Mouse (Mus musculus) c-Kit-positive CD71-negative TER-119-negative erythroid progenitor cells, embryonic 14.5 days (primary cell): Measurements from ENCODE around the gene Trpv1.

Source experiments
- DNase-seq: peaks from one replicate; pipeline ENCODE4 v3.0.0-alpha.2; 2013; ENCODE audit warnings: low read depth

The Trpv1 gene

DNA sequence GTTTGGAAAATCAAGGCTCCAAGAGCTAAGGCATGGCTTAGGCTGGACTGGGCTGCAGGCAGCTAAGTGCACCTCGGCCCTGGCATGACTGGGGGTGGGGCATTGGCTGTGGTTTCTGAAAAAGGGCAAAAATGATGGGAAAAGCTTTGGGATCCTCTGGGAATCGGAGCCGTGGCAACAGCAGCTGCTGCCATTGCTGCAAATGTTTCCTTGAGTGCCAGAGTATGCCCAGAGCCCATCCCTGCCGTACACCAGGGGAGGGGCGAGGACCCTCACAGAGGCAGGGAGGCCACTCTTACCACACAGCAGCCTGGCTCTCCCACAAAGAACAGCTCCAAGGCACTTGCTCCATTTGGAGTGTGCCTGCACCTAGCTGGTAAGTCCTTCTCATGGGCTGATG lies at the start of gene Trpv1:
Trpv1 (plus strand) TSS at position 301 of the 400 bp plus-strand sequence.
- DNase-seq = no peak

DNA sequence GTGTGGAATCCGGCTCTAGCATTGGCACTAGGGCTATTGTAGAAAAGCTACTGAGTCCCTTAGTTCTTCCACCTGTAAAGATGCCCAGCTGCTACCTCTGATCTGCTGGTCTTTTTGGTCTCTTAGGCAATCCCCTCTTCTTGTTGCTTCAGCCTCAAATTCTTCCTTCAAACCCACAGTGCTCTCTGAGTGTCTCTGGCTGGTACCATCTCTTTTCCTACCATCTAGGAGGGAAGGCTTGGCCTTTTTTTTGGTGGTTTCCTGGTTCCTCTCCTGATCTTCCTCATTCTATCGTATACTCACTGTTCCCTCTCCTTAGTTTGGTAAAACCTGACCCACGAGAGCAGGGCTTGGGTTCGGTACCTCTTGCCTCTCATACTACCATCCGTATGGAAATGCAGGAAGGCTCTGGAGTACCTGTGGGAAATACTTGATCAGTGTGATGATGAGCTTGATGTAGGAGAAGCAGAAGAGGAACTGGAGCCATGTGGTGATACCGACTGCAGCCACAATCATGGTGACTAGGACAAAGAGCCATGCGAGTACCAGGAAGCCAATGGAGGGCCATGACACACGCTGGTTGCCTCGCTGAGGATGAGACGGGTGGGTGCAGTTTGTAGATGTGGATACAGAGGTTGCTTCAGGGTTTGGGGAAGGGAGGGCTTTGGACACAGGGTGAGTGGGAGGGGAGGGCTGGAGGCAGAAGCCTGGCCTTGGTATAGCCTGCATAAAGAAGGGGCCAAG lies 48.0 kb upstream of the Trpv1 start:
- no peak for DNase-seq

DNA sequence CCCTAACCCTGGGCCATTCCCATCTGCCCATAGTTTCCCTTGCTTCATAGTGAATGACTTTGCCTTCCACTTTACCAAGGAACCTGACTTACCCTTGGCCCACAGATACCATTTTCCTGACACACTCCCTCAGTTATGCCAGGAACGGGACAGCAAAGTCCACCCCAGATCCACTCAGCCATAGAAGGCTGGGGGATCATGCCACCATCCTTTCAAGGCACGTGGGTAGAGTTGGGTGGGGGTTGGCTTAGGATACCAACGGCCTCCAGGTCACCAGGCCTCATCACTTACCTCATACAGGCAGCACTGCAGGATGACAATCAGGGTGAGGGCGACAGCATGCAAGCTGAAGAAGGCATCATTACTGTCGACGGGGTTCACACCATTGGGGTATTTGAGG lies 46.9 kb upstream of the Trpv1 start:
- no peak for DNase-seq

DNA sequence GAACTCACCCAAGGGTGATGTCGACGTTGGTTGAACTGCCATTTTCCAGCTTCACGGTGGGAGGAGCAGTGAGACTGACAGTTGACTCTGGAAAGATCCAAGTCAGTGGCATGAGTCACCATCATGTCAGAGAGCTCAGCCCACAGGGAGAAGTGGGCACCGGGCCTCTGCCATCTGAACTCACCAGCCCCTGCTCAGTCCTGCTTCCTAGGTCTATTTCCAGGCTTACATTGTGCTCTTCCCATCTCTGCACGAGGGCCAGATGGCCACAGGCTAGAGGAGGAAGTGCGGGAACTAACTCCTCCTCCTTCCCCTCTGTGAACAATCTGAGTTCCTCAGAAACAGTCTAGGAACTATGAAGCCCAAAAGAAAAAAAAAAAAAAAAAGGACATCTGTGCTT lies 41.0 kb upstream of the Trpv1 start:
- no peak for DNase-seq

DNA sequence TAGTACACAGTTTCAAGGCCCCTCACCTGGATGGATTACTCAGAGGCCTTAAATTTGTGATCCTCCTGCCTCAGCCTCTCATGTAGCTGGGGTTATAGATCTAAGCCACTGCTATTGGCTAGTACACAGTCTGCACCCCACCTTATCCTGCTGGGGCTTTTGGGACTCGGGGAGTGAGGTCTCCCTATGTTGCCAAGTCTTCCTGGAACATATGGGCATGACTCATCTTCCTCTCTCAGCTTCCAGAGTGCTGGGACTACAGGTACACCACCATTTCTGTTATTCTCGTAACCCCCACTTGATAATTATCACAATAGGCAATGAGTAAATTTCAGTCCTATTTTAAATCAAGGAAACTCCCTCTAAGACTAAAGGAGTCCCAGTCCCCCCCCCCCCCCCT lies 39.6 kb upstream of the Trpv1 start:
- no peak for DNase-seq

DNA sequence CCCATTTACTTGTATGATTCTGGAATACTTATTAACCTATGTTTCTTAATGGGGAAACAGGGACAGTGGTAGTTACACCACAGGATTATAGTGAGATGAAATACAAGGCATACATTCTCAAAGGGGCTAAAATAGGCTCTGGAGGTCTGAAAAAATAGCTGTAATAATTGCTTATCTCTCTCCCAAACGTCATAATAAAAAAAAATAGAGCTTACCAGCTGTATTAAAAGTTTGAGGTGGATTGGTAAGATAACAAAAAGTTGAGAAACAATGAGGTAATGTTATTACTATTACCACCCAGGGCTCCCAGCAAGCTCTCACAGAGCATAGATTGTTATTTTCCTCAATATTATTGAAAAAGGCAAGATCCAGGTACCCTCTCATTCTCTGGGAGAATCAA lies 35.9 kb upstream of the Trpv1 start:
- DNase-seq = no peak

DNA sequence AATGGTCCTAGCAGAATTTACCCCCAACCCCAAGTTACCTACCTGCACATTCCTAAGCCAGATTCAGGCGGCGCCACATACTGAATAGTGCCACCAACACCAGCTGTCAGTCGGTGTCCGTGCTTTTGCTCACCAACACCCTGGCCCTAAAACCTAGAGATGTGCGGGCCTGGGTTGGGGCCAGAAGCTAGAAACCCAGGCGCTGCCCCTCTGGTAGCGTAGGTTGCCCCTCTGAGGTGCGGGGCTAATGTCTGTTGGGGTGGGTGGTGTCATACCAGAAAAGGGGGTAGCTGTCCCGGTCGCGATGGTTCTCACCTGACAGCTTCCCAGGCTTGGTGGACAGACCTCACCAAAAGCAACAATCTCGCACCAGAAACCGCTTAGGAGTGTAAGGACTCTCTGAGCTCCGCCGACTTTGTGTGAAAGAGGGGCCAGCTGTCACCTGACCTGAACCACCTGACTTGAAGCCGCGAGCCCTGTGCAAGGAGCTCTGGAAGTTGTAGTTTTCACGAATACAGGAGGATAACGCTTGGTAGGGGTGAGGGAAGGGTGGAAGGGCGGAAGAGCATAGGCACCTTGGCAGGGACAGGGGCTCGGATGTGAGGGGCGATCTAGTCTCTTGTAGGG lies 35.4 kb upstream of the Trpv1 start, which contains the start of gene Ctns:
Ctns (minus strand) TSS at position 440 of the 627 bp plus-strand sequence.
- DNase-seq = peak; percentile 74

DNA sequence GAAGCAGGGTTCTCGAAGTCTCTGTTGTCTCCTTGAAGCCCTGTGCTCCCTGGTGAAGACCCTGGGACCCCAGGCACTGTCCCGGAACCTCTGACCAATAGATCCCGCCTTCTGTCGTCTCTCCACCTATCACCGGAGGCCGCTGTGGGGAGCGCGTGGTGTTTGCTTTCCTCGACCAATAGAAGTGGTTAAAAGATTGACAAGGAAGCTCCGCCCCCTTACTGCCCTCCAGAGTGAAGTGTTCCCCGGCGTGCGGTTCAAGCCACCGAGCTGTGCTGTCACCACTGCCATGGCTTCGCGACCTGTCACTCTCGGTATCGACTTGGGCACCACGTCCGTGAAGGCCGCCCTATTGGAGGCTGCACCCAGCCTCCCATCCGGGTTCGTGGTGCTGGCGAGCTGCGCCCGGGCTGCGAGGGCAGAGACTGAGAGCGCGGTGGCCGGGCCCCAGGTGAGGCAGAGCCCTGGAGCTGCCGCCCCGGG lies 34.8 kb upstream of the Trpv1 start, which contains the start of gene Shpk:
Shpk (plus strand) TSS at position 231 of the 483 bp plus-strand sequence.
- peak; percentile 97 for DNase-seq

DNA sequence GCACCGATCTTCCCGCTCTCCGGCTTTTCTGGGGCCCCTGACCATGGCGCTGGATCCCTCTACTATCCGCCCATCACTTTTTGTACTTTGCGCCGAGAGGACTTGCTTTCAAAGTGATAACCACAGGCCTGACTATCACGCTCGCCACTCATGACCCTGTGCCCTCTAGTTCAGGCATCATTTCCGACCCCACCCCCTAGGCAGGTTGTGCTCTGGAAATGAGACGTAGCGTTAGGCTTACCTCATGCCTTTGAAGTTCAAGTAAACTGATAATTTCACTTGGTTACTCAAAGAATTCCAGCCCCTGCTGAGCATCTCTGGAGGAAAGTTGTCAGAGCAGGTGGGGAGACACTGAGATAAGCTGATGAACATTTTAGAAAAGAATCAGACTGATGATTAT lies 34.2 kb upstream of the Trpv1 start:
- no peak for DNase-seq

DNA sequence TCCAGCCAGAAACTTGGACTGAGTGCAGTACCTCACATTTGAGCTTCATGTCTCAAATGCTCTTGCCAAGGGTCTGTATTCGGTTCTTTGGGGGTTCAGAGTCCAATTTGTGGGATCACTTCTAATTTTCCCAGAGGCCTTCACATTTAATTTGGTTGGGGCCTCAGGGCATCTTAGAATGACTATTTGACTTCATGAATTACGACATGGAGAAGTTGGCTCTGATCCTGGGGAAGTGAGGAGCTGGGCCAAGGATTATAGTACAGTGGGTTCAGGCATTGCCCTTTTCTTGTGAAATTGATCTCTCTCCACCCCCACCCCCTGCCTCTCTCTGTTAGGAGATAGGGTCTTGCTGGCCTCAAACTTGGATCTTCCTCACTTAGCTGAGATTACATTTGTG lies 33.1 kb upstream of the Trpv1 start:
- no peak for DNase-seq

DNA sequence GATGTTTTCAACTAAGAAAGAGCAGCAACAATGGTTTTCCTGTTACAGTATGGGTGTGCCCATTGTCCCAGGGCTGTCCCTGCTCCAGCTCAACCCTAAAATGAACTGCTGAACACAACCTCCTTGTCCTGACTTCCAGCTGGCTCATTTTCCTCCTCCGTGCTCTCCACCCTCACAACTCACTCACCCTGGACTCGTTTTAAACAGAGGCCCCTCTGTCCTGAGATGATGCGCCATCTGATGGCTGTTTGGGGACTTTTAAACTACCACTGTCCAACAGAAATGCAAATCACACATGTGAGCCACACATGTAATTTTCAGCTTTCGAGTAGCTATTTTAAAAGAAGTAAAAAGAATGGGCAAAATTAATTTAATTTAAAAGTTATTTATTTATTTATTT lies 32.5 kb upstream of the Trpv1 start:
- no peak for DNase-seq

DNA sequence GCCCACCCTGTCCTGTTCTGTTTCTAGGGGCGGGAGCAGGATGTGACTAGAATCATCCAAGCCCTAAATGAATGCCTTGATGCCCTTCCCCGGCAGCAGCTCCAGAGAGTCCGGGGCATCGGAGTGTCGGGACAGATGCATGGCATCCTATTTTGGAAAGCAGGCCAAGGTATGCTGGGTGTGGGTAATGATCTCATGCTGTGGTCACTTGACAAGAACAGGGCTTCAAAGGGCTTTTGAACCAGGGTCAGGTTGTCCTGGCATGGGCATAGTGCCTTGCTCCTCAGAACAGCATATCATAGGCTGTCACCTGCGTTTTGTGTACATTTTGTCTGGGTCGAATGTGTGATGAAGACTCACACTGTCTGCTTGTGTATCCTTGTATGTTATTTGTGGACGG lies 30.2 kb upstream of the Trpv1 start:
- no peak for DNase-seq

DNA sequence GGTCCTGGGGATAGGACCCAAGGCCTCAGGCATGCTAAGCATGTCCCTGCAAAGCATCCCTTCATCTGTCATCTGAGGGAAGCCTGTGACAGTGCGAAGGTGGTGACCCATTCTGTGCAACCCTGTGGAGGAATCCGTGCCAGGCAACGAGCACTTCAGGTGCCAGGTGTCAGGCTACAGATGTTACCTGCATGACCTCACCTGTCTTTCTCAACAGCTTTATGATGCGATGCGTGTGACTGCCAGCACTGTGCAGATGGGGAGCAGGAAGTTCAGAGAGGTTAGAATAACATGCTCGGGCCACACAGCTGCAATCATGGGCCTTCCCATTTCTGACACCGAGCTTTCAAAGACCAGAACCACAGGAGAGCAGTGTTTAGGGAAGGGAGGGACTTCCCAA lies 28.9 kb upstream of the Trpv1 start:
- no peak for DNase-seq

DNA sequence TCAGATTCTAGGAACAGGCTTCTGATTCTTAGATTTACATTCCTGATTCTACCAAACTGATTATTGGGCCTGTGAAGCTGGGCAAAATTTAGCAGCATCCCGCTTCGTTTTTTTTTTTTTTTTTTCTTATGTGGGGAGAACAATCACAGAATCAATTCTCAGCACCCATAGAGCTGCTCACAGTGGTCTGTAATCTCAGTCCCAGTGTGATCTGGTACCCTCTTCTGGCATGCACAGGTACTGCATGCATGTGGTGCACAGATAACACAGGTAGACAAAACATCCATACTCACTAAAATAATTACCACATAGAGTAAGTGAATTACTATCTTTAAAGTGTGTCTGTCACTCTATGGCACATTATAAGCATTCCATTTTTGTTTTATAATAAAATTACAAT lies 26.5 kb upstream of the Trpv1 start:
- DNase-seq = no peak

DNA sequence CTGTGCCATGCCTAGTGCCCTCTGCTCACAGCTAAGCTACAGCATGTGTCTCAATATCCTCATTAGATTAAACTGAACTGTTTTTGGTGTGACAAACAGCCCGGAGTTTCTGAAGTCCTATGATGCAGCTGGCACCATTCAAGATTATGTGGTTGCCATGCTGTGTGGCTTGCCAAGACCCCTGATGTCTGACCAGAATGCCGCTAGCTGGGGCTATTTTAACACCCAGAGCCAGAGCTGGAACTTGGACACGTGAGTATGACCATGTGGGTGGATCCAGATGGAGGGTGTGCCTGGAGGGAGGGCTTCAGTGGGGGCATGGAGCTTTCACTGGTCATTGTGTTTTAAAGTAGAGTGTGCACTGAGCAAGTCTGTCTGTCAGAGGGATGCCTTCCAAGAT lies 20.1 kb upstream of the Trpv1 start:
- DNase-seq = no peak

DNA sequence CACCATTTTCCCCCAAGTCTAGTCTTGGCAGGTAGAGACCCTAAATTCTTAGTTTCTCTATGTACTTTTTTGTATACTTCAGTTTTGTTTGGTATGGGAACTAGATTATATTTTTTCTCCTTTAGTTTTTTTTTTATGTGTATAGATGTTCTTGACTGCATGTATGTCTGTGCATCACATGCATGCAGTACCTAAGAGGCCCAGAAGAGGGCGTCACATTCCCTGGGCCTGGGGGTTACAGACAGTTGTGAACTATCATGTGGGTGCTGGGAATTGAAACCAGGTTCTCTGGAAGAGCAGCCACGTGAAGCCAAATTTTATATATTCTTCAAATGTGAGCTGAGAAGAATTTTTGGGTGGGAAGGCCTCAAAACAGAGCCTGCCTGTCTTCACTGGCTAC lies 14.4 kb upstream of the Trpv1 start:
- no peak for DNase-seq

DNA sequence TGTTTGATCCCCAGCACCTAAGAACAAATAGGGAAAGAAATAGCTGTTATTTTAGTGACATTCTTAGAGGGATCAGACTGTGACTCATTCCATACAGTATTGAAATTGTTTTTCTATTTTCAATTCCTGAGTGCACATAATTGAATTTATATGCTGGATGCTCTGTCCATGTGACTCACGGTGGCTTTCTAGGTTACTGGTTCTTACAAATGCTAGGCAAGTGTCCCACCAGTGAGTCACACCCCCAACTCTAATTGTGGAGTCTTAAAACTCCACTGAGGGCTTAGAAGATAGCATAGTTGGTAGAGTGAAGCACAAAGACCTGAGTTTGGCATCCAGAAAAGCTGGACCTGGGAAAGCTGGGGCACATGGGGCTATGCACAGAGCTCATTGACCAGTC lies 13.4 kb upstream of the Trpv1 start:
- no peak for DNase-seq

DNA sequence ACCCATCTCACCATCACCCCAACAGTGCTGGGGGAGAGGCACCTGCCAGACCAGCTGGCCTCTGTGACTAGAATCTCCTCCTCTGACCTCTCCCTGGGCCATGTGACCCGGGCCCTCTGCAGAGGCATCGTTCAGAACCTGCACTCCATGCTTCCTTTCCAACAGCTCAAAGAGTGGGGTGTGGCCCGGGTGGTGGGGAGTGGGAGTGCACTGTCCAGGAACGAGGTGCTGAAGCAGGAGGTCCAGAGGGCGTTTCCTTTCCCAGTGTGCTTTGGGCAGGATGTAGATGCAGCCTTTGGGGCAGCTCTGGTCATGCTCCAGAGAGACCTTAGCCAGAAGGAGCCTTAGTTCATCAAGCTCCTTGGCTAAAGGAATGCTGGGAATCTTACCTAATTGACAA lies 11.2 kb upstream of the Trpv1 start:
- DNase-seq = no peak

DNA sequence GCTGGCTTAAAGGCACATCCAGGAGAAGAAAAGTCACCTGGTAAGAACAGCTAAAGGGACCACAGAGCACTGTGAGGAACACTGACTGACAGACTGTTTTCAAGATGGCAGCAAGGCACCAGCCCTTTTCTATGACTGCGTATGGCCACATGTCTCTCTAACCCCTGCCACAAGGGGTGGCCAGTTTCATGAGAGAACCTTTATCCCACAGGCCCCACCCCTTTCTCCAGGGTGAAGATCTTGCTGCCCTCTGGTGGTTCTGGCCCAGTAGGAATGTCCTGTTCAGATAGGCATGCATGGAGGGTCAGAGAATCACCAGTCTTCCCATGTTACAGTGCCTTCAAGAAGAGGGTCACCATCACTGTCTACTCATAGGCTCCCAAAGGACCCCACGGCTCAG lies 10.1 kb upstream of the Trpv1 start:
- no peak for DNase-seq

DNA sequence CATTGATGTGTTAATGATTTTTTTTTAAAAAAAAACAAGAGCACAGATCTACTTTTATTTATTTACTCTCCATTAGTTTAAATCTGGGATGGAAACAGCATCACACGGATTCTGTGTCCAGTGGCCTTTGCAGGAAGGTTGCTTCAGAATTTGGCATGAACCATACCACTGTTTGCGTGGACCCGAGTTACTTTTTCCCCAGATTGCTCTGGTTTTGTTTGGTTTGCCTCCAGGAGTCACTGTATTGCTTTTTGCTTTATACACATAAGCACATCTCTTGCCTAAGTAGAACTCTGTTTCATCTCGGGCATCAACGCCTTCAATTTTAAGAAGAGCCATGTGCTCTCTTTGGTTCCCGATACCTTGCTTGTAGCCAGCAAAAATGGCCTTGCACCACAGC lies 8.2 kb upstream of the Trpv1 start:
- DNase-seq = no peak

DNA sequence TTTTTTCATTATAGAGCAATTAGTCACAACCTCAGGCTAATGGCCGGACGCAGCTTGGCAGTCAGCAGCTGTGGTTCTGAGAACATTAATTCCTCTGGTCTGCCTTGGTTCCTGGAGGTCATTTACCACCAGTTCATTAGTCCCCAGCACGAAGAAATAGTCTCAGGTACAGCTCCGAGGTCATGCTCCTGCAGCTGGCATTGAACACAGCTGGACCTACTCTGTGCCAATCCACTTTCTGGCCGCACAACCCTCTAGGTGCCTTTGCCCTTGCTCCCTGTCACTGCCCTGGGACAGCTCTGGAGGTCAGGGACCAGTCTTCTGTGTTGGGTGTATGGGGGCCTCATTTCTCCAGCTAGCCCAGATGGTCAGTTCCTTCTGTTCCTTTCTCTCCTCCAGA lies 5.2 kb upstream of the Trpv1 start:
- DNase-seq = no peak

DNA sequence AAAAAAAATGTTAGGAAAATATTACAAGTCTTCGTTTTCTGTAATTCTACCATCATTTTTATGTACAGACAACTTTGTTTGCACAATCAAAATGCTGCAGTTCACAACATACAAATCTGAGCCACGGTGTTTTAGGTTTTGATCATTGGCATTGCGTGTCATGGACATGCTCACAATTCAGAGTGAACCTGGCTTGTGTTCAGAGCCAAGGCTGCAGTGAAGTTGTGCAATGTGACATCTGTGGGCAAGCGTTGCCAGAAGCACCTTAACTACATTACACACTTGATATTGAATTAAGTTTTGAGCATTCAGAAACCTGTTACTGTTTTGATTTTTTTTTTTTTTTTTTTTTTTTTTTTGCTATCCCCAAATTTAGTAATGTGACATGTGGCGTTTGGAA lies 4.0 kb upstream of the Trpv1 start:
- no peak for DNase-seq

DNA sequence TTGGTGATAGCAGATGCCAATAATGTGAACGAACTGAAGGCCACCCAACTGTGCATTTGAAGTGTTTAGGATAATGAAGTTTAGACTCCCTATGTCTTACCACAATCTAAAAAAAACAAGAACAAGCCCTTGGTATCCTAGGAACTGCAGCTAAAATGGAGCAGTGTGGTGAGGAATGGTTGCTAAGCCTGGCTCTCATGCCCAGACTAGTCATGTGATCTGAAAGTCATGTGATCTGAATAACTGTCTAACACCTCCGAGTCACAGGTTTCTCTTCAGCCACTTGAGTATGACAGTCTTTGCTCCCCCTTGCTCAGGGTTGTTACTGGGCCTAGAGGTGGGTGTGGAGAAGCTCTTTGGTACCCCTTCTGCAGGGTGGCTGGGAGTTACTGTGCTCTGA lies 1.6 kb upstream of the Trpv1 start:
- no peak for DNase-seq
